Mouse (Mus musculus) olfactory bulb, adult 2 months (tissue): ENCODE measurements around the gene Gna12.

Experiments
- CTCF ChIP-seq: fragments of 200-500 bp; IDR thresholded peaks from 2 replicates; pipeline ENCODE4 v1.5.1; 2012; ENCODE audit warnings: low read depth, mild to moderate bottlenecking, low read length, moderate library complexity; ENCODE audit not compliant: insufficient read depth
- POLR2A ChIP-seq: fragments of 200-500 bp; IDR thresholded peaks from 2 replicates; pipeline ENCODE4 v1.6.1; 2012; ENCODE audit warnings: mild to moderate bottlenecking, low read depth, low read length, moderate library complexity; ENCODE audit not compliant: insufficient read depth

DNA sequence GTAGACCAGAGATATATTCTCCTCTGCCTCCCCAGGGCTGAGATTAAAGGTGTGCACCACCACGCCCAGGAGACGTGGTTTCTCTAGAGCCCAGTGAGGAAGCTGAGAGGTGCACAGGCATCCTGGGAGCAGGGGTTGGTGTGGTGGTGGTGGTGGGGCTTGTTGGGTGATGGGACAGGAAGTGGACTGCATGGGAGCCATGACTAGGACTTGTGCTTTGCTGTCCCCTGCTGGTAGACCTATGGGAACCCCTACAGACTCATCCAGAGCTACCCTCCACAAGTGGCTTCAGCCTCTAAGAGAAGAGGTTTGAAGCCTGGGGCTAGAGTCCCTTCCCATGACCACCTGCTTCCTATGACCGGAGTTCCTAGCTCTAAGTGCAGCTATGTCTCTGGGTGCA, 28.1 kb upstream of the Gna12 start:
- no peak for TF ChIP-seq POLR2A
- no peak for TF ChIP-seq CTCF
